Mouse (Mus musculus) megakaryocyte, adult 5-6 weeks (primary cell): ENCODE data around the gene Mettl18. TPM values are rescaled to one million over a fixed set of nuclear protein-coding genes. Genes with fewer than 3 reads are reported as not detected.

Experiments
- ATAC-seq: 2 replicates; pipeline ENCODE4 v1.8.0; 2016; ENCODE audit warnings: mild to moderate bottlenecking, inconsistent platforms; ENCODE audit not compliant: poor library complexity, severe bottlenecking
- total RNA-seq, 2 experiments: library from RNA; stranded (forward) in 1 of 2; stranded (reverse) in 1 of 2; fragments of 153-499, 151-499 nt in 1 of 2; fragments of 221-1000, 200-1000 nt in 1 of 2; gene quantifications; 2 replicates each; pipeline versions ENCODE4 v1.2.3 to v1.2.4; 2015 to 2017

Gene Mettl18
- total RNA-seq, 2 experiments from 2014 or later: 5.4 to 10.2 TPM

DNA sequence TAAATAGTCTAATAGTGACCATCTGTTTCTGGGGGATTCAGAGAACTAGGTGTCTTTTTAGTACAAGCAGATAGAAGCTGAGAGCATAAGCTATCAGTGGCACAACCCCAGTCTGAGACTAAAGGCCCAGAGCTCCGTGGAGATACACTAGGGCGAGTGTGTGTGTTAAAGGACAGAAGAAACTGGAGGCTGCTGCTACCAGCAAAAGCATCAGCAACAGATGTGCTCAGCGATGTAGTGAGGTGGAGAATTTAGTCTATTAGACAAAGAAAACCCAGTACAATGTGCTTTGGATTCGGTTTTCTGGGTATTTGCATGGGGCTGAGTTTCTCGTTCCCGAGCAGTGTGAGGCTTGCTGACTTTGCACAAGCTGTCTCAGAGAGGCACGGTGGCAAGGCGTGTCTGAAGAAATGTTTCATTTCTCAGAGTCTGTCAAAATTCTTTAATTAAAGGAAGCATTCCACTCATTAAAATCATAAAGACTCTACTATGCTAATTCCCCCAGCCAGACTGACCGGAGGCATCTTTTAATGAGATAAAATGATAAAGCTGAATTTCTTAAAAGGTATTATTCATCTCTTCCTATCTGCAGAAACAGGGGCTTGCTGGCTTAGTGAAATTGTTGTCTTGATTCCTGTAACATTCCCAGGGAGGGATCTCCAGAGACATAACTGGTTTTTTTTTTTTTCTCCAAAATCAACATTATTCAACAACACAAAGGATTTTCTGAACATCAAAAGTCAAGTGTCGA is 45.9 kb downstream of the Mettl18 start:
- ATAC-seq: no peak

DNA sequence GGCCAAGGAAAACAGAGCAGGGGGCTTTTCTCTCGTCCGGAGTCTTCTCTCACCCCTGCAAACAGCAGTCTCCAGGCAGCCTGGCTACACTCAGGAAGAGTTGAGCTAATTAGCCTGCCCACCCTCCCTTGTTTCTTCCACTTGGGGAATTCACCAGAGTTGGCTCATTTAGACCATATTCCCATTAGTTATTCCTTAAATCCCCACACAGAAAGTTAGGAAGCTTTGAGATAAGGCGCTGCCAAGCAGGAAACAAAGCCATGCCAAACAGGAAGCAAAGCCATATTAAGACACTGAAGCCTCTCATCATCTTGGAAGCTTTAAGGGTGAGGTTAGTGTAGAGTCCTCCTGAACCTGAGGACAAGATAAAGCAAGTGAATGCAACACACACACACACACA is 48.9 kb downstream of the Mettl18 start:
- no peak for ATAC-seq

Other genes with a start within 250 kb of the Mettl18 start
- gene Kifap3, start 215.3 kb upstream of the Mettl18 start, total RNA-seq (2015): 5.3 and 7.0 TPM in 2 replicates
- 5.8 and 6.1 TPM in 2 replicates for gene Kifap3, start 215.3 kb upstream of the Mettl18 start, total RNA-seq (2017)
- 29.5 and 40.9 TPM in 2 replicates for gene Scyl3, start 65.8 kb upstream of the Mettl18 start, total RNA-seq (2015)
- gene Scyl3, start 65.8 kb upstream of the Mettl18 start, total RNA-seq (2017): 18.9 and 19.2 TPM in 2 replicates
- 15.2 and 20.5 TPM in 2 replicates for gene BC055324, start 93 bp upstream of the Mettl18 start, total RNA-seq (2015)
- 15.5 and 15.6 TPM in 2 replicates for gene BC055324, start 93 bp upstream of the Mettl18 start, total RNA-seq (2017)
- 0.07 and 0.18 TPM in 2 replicates for gene Sele, start 53.3 kb downstream of the Mettl18 start, total RNA-seq (2015)
- gene Sele, start 53.3 kb downstream of the Mettl18 start, total RNA-seq (2017): 0.20 TPM in 1 of 2 replicates, not detected in the other
- 838 and 904 TPM in 2 replicates for gene Sell, start 67.1 kb downstream of the Mettl18 start, total RNA-seq (2015)
- gene Sell, start 67.1 kb downstream of the Mettl18 start, total RNA-seq (2017): 641 and 646 TPM in 2 replicates
- gene Selp, start 120.4 kb downstream of the Mettl18 start, total RNA-seq (2015): 1.4 and 2.0 TPM in 2 replicates
- 1.3 and 2.0 TPM in 2 replicates for gene Selp, start 120.4 kb downstream of the Mettl18 start, total RNA-seq (2017)
- gene F5, start 156.9 kb downstream of the Mettl18 start, total RNA-seq (2015): 40.5 and 46.2 TPM in 2 replicates
- gene F5, start 156.9 kb downstream of the Mettl18 start, total RNA-seq (2017): 29.2 and 38.5 TPM in 2 replicates